Mouse (Mus musculus): Measurements from ENCODE around the gene Tmem127. TPM values are rescaled to one million over a fixed set of nuclear protein-coding genes. Genes with fewer than 3 reads are reported as not detected.

Gene Tmem127
- total RNA-seq, 2 experiments from 2014 or later: 17.5 to 39.5 TPM

- ATAC-seq (replicated peaks; ENCODE audit: low FRiP score, low TSS enrichment, poor library complexity, severe bottlenecking): no peak
Measured at GRCm38 (mm10) chr2:127306123-127306522, 58.4 kb downstream of the Tmem127 start.

GRCm38 (mm10) chr2:127307179-127307578, 59.5 kb downstream of the Tmem127 start:
- no peak for ATAC-seq (replicated peaks; ENCODE audit: low FRiP score, low TSS enrichment, poor library complexity, severe bottlenecking)

- ATAC-seq (replicated peaks; ENCODE audit: low FRiP score, low TSS enrichment, poor library complexity, severe bottlenecking): peak; percentile 71; the same call in 1 of the 2 replicates
Measured at GRCm38 (mm10) chr2:127308660-127309059, 61.0 kb downstream of the Tmem127 start.

GRCm38 (mm10) chr2:127310246-127310645, 62.5 kb downstream of the Tmem127 start:
- ATAC-seq (replicated peaks; ENCODE audit: low FRiP score, low TSS enrichment, poor library complexity, severe bottlenecking): no peak

GRCm38 (mm10) chr2:127310685-127311084, 63.0 kb downstream of the Tmem127 start:
- no peak for ATAC-seq (replicated peaks; ENCODE audit: low FRiP score, low TSS enrichment, poor library complexity, severe bottlenecking)

Other genes starting within 250 kb of the Tmem127 start
- 12.5 and 13.5 TPM in 2 replicates for gene Ap4e1, start 239.2 kb upstream of the Tmem127 start, total RNA-seq (2014; fragmentation: Nextera tagmentation)
- gene Ap4e1, start 239.2 kb upstream of the Tmem127 start, total RNA-seq (2017): 21.0 and 26.9 TPM in 2 replicates
- gene Blvra, start 177.2 kb upstream of the Tmem127 start, total RNA-seq (2014; fragmentation: Nextera tagmentation): 53.7 and 54.7 TPM in 2 replicates
- 40.9 and 47.9 TPM in 2 replicates for gene Blvra, start 177.2 kb upstream of the Tmem127 start, total RNA-seq (2017)
- 44.7 and 65.6 TPM in 2 replicates for gene Ncaph, start 114.0 kb upstream of the Tmem127 start, total RNA-seq (2014; fragmentation: Nextera tagmentation)
- 55.8 and 57.3 TPM in 2 replicates for gene Ncaph, start 114.0 kb upstream of the Tmem127 start, total RNA-seq (2017)
- 17.9 and 23.4 TPM in 2 replicates for gene Itpripl1, start 104.5 kb upstream of the Tmem127 start, total RNA-seq (2014; fragmentation: Nextera tagmentation)
- gene Itpripl1, start 104.5 kb upstream of the Tmem127 start, total RNA-seq (2017): 15.8 and 24.0 TPM in 2 replicates
- gene 1810024B03Rik, start 39.6 kb upstream of the Tmem127 start, total RNA-seq (2014; fragmentation: Nextera tagmentation): 2.8 and 6.5 TPM in 2 replicates
- gene 1810024B03Rik, start 39.6 kb upstream of the Tmem127 start, total RNA-seq (2017): 1.6 and 2.6 TPM in 2 replicates
- gene Snrnp200, start 39.5 kb upstream of the Tmem127 start, total RNA-seq (2014; fragmentation: Nextera tagmentation): 99.4 and 122 TPM in 2 replicates
- 202 and 255 TPM in 2 replicates for gene Snrnp200, start 39.5 kb upstream of the Tmem127 start, total RNA-seq (2017)
- gene Ciao1, start 92 bp upstream of the Tmem127 start, total RNA-seq (2014; fragmentation: Nextera tagmentation): 39.4 and 40.1 TPM in 2 replicates
- gene Ciao1, start 92 bp upstream of the Tmem127 start, total RNA-seq (2017): 19.0 and 45.1 TPM in 2 replicates
- 97.7 and 109 TPM in 2 replicates for gene Stard7, start 22.3 kb downstream of the Tmem127 start, total RNA-seq (2014; fragmentation: Nextera tagmentation)
- 130 and 141 TPM in 2 replicates for gene Stard7, start 22.3 kb downstream of the Tmem127 start, total RNA-seq (2017)
- 18.4 and 29.2 TPM in 2 replicates for gene Dusp2, start 88.3 kb downstream of the Tmem127 start, total RNA-seq (2014; fragmentation: Nextera tagmentation)
- gene Dusp2, start 88.3 kb downstream of the Tmem127 start, total RNA-seq (2017): 33.5 and 35.8 TPM in 2 replicates
- 0.40 TPM in 1 of 2 replicates, not detected in the other for gene Astl, start 90.7 kb downstream of the Tmem127 start, total RNA-seq (2014; fragmentation: Nextera tagmentation)
- gene Astl, start 90.7 kb downstream of the Tmem127 start, total RNA-seq (2017): not detected in 2 replicates
- not detected in 2 replicates for gene Adra2b, start 115.3 kb downstream of the Tmem127 start, total RNA-seq (2014; fragmentation: Nextera tagmentation)
- gene Adra2b, start 115.3 kb downstream of the Tmem127 start, total RNA-seq (2017): not detected in 2 replicates
- gene Gpat2, start 177.3 kb downstream of the Tmem127 start, total RNA-seq (2014; fragmentation: Nextera tagmentation): not detected in 2 replicates
- gene Gpat2, start 177.3 kb downstream of the Tmem127 start, total RNA-seq (2017): not detected in 2 replicates
- 17.8 and 18.9 TPM in 2 replicates for gene Fahd2a, start 196.7 kb downstream of the Tmem127 start, total RNA-seq (2014; fragmentation: Nextera tagmentation)
- gene Fahd2a, start 196.7 kb downstream of the Tmem127 start, total RNA-seq (2017): 1.8 and 3.5 TPM in 2 replicates